Mouse (Mus musculus) CD4-positive, CD25-positive, alpha-beta regulatory T cell, adult 4 months (primary cell): ENCODE data around the gene Lemd2. TPM values are rescaled to one million over a fixed set of nuclear protein-coding genes. Genes with fewer than 3 reads are reported as not detected.

ENCODE experiments used
- ATAC-seq: one replicate; pipeline ENCODE4 v1.8.0; 2017
- polyA plus RNA-seq, 2 experiments: library from polyadenylated mRNA; unstranded; fragments of 100-300 nt; shearing (Covaris generic); gene quantifications; one replicate each; pipeline ENCODE4 v1.2.1; 2017

The Lemd2 gene
- polyA plus RNA-seq, 2 experiments from 2014 or later = 10.7 to 11.4 TPM

DNA sequence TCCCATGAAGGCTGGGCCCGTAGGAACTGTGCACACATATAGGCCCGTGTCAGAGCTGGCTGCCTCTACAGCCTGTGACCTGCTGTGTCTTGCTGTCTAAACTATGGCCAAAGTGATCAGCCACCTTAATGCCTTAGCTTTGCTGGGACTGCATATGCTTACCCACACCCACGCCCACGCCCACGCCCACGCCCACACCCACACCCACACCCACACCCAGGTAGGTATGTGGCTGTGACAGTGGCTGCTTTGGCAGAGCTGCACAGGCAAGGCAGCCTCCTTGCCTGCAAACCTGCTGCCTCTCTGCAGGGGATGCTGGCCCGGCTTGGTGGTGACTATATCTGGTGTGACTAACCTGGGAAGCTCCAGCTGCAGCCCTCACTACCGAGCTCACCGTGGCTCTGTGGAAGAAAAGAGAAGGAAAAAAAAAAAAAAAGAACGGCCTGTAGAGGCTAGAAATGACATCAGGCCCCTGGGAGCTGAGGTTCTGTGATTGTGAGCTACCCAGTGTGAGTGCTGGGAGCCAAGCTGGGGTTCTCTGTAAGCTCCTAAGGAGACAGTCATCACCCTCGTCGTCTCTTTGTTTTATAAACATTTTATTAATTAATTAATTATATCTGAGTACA is 20.5 kb downstream of the Lemd2 start:
- no peak for ATAC-seq

DNA sequence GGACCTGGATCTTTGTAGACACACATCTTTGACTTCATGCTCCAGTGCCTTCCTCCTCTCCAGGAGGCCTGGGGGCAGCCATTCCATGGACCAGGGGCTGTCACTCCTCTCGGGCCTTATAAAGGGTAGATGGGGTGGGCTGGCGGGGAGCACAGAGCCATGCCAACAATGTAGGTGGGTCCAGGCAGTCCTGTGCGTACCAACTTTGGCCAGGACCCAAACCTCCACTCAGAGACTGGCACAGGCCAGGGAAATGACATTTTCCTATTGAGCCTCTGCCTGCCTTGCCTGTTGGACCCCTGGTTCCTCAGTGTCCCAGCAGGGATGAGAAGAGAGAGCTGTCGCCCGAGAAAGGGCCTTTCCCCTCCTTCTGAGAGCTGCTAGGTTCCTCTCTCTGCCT is 21.9 kb downstream of the Lemd2 start:
- ATAC-seq = no peak

DNA sequence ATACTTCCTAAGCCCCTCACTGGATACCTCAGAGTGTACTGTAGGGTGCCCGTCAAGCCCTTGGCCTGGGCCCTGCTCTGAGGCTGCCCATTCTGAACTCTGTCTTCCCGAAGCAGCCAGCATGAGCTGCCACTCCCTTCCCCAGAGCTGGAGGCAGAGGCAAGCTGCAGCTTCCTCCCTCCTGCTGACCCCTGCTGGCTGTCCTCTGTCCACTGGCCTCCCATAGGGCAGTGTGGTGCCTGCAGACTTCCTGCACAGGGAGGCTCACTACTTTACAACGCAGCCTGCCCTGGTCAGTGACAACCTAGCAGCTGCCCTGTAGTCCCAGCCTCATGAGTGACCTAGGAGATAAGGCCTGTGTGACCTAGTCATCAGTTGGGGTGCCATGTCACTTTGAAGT is 22.6 kb downstream of the Lemd2 start:
- no peak for ATAC-seq

DNA sequence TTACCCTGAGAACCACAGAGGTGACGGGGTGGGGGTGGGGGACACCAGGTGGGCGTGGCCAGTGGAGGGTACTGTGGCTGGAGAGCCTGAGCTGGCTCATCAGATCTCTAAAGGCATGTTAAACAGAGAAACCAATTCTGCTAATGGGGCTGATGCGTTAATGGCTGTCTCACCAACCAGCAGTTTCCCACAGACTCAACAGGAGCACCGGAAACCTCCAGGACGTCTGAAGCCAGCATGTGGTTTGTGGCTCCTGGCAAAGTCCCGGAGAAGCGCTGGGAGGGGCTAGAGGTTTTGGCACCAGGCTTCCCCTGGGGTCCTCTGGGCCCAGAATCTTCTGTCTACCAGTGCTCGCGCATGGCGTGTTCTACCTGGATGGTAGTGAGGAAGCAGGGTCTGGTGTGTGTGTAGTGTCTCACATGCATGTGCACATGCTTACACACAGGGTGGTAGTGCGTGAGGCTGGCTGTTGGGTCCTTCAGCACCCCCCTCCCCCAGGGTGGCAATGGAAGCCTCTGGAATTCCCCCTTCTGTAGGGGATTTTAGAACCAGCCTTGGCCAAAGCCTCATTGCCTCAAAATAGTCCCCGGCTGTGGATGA is 24.5 kb downstream of the Lemd2 start:
- peak; percentile 32 for ATAC-seq

- no peak for ATAC-seq
These were observed 25.7 kb downstream of the Lemd2 start for GRCm38 (mm10) chr17:27178427-27179177.

DNA sequence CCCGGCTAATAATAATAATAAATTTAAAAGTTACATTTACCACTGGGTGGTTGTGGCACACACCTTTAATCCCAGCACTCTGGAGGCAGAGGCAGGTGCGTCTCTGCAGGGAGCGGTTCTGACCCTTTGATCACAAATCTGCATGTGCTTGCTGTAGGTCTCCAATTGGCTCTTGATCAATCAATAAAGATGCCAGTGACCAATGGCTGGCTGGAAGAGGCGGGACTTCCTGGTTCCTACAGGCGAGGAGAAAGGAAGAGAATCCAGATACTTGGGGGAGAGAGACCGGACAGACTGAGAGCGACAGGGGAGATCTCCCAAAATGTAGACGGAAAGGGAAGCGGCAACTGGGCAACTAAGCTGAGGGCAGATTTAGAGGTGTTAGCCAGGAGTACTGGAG is 26.2 kb downstream of the Lemd2 start:
- ATAC-seq = no peak

DNA sequence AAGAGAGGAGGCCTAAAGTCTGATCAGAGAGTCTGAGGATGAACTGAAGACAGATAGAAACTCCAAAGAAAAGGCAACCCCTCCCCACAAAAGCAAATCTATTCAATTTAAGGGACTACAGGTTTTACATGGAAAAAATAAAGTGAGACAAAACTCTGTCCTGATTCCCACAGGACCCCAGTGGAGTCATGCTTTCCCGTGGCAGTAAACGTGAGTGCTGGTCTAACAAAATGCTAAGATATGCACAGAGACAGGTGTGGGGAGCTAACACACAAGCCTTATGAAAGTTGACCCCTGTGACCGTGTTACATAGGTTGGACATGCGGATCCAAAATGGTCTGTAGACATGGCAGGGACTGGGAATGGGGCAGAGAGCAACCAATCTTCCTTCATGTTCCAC is 27.5 kb downstream of the Lemd2 start:
- no peak for ATAC-seq

GRCm38 (mm10) chr17:27176287-27176686 is 28.0 kb downstream of the Lemd2 start:
- no peak for ATAC-seq

DNA sequence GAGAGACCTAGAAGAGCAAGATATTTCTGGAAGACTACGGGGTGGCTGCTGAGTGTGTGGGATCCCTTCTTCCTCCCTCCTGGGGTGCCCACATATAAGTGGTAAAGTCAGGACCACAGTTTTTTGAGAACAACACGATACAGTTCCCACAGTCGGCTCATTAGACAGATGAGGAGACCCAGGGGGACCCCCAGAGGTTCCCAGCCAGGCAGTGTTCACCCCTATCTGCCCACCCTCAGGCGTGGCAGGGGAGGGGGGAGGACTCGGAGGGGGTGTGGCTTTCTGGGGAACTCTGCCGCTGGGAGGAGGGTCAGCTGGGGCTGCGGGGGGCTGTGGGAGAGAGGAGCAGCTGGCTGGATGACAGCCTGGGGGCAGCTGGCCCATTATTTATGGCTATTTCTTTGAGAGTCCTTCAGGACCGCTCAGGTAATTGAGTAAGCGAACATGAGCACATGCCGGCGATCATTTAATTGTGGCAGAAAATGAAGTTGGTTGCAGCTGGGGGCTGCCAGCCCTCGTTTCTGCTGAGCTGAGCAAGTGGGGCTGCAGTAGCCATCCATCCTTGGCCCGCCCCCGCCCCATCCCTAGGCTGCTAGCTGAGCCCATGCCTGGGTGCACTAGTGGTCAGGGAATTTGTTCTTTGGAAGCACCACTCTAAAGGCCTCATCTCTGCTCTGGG is 28.9 kb downstream of the Lemd2 start:
- no peak for ATAC-seq

DNA sequence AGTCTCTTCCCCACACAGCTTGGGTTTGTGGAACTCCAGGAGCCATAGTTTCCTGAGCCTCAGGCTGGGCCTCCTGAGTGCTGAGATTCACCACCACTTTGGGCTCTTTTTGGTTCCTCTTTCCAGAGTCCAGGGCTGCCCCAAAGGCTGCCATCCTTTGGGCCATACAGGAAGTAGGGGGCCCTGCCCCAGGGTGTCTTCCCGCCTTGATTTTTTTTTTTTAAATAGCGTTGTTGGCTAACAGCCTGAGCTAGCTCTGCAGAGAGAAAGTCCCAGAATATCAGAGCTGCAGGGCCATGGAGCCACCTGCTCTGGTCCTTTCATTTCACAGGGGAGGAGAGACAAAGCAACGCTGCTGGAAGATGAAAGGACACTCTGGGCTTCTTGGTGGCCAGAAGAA is 30.6 kb downstream of the Lemd2 start:
- no peak for ATAC-seq

- no peak for ATAC-seq
These were observed 31.8 kb downstream of the Lemd2 start for GRCm38 (mm10) chr17:27172459-27172858.

- no peak for ATAC-seq
These were observed 33.1 kb downstream of the Lemd2 start for GRCm38 (mm10) chr17:27171121-27171520.

GRCm38 (mm10) chr17:27169952-27170695 is 34.1 kb downstream of the Lemd2 start:
- no peak for ATAC-seq

- no peak for ATAC-seq
These were observed 35.7 kb downstream of the Lemd2 start for GRCm38 (mm10) chr17:27168569-27168968.

DNA sequence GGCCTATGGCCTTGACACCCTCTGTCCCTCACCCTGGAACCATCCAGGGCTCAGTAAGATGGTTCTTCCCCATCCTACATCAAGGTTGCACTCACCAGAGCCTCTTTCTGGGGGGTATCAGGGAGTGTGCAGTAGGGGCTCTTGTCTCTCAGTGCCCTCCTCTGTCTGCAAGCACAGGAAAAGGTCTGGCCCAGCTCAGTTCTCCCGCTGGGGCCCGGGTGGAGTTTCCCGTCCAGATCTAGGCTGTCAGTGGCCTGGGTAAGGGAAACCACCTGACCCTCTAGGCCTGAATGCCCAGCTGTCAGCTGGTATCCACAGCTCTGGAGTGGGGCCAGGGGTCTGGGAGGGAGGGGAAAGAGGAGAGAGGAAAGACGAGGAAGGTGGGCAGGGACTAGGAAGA is 36.7 kb downstream of the Lemd2 start, which contains the start of gene Ip6k3:
Ip6k3 (minus strand) TSS at position 251 of the 400 bp plus-strand sequence.
- ATAC-seq = no peak

DNA sequence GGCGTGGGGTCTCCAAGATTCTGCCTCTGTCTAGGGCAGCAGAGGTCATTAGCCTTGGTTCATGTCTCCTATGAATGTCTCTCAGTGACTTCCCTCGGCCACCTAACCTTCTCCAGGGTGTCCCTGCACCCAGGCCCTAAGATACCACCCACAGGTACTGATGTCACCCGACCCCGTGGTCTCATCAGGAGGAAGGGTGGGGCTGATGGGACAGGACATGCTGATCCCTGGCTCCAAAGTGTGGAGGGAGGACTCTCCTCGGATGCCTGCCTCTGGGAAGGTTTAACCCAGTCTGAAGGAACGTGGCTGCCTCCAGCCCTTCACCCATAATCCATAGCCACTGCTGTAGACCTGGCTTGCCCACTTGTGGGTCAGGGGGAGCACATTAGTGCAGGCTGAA is 37.4 kb downstream of the Lemd2 start:
- no peak for ATAC-seq

- no peak for ATAC-seq
These were observed 39.1 kb downstream of the Lemd2 start for GRCm38 (mm10) chr17:27165054-27165773.

DNA sequence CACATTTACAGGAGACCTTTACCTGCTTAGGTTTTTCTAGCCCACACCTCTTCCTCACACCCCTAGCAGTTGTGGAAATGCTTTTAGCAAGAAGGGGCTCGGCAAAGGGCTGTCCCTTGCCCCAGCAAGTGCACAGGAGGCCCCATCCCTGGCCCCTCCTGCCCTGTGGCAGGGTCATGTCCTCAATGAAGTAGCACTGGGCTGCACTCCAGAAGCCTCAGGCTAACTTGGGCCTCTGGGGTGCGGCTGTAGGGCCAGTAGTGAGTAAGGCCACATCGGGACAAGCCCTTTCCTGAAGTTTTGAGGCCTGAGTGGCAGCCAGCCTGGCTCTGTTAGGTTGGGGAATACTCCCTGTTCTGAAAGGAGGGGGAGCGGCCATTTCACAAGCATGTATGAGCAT is 43.4 kb downstream of the Lemd2 start:
- no peak for ATAC-seq

- no peak for ATAC-seq
These were observed 45.1 kb downstream of the Lemd2 start for GRCm38 (mm10) chr17:27159169-27159568.

DNA sequence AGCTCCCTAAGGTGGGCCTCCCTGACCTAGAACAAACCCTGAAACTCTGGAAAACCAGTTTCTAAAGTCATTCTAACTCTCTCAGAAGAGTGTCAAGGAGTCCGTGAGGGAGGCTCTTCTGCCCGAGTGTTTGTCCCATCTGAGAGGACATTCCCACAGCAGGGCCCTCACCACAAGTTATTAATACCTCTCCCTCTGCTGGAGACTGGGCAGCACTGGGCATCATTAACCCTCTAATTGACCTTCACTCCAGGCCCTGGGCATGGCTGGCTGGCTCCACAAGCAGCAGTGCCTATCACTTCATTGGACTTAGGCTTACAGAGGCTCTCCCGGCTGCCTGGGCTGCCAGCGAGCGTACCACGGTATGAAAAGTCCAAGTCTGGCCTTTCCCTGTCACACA is 45.8 kb downstream of the Lemd2 start:
- ATAC-seq = no peak

DNA sequence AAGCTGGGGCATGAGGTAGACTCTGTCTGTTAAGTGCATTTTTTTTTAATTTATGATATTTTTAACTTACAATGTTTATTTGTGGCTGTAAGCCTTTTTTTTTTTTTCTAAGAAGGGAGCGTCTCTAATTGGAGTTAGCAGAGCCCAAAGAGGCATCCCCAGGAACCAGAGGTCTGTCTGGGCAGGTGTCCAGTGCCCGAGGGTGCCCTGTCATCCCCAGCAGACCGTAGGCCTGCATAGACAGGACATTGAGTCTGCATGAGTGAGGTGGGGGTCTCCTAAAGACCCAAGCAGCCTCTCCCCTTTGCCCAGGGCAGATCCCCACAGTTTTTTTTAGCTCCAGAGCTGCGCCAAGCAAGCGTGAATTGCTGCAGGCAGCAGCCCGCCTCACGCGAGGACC is 48.5 kb downstream of the Lemd2 start:
- ATAC-seq = no peak

DNA sequence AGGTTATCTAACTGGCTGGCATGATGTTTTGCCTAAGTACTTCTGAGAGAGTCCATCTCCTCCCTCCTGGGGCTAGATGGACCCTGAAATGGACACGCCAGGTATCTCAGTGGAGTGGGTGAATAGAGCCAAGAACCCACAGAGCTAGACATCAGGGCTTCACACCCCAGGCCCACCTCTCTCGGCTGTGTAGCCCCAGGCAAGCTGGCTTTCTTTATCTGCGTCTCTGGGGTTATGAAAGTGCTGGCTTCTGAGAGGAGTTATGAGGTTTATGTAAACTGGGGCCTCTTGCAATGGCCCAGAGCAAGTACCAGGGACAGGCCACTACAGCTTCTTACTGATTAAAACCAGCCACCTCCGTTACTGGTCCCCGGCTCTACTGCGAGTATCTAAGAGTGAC is 49.4 kb downstream of the Lemd2 start:
- ATAC-seq = no peak
